Mouse (Mus musculus) macrophage (primary cell): ENCODE measurements around the gene Myo9b. TPM values are rescaled to one million over a fixed set of nuclear protein-coding genes. Genes with fewer than 3 reads are reported as not detected.

ENCODE experiments used
- H3K27ac ChIP-seq: fragments of 350-480 bp; formaldehyde crosslinking; 2 replicates; pipeline ENCODE4 v1.9.0; 2021
- H3K36me3 ChIP-seq: fragments of 350-480 bp; formaldehyde crosslinking; 2 replicates; pipeline ENCODE4 v1.9.0; 2021; ENCODE audit errors: inconsistent target
- H3K4me3 ChIP-seq: fragments of 350-480 bp; formaldehyde crosslinking; 2 replicates; pipeline ENCODE4 v1.9.0; 2021; ENCODE audit errors: inconsistent target
- H3K79me2 ChIP-seq: fragments of 350-480 bp; formaldehyde crosslinking; 2 replicates; pipeline ENCODE4 v1.9.0; 2021; ENCODE audit errors: inconsistent target
- WGBS: methylation state at CpG from one replicate; pipeline ENCODE4 v1.1.7; 2026; ENCODE audit warnings: inconsistent platforms; ENCODE audit not compliant: missing documents; 5-methylcytosine and 5-hydroxymethylcytosine counted together
- polyA plus RNA-seq: library from polyadenylated mRNA; stranded (reverse); fragments of 250-400 nt; gene quantifications from 3 replicates; pipeline ENCODE4 v1.2.4, GENCODE M21; 2018; ENCODE audit warnings: inconsistent platforms

Gene Myo9b
- polyA plus RNA-seq, 1 experiment from 2014 or later, result 105 TPM

DNA sequence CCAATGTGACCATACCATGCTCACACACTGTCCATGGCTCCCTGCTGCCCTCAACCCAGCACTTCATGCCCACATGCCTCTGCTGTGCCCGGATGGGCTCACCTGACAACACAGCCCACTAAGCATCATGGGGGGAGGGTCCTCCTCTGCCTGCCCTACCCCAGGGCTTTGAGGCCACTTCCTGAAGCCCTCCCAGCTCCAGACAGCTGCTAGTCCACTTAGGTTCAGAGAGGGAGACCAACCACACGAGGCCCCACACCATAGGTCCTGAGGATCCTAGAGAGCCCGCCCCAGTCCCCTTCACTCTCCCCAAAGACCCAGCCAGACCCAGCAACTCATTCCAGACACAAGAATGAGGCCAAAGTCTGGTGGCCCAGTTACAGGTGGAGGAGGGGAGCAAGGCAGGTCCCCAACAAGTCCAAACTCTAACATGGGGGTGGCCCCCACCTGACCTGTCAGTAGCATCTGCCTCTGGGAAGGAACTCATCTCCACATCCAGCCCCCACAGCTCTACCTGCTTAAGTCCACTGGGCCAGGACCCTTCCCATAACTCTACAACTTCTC, 107.1 kb downstream of the Myo9b start:
- H3K4me3 ChIP-seq, result no peak overlapping the region
- H3K27ac ChIP-seq, result no peak overlapping the region
- no peaks in the 10 kb centered on the region for H3K79me2 ChIP-seq
- H3K36me3 ChIP-seq, result no peaks in the 10 kb centered on the region
- WGBS, result 94% methylated on average over 3 of the region's 3 CpGs

DNA sequence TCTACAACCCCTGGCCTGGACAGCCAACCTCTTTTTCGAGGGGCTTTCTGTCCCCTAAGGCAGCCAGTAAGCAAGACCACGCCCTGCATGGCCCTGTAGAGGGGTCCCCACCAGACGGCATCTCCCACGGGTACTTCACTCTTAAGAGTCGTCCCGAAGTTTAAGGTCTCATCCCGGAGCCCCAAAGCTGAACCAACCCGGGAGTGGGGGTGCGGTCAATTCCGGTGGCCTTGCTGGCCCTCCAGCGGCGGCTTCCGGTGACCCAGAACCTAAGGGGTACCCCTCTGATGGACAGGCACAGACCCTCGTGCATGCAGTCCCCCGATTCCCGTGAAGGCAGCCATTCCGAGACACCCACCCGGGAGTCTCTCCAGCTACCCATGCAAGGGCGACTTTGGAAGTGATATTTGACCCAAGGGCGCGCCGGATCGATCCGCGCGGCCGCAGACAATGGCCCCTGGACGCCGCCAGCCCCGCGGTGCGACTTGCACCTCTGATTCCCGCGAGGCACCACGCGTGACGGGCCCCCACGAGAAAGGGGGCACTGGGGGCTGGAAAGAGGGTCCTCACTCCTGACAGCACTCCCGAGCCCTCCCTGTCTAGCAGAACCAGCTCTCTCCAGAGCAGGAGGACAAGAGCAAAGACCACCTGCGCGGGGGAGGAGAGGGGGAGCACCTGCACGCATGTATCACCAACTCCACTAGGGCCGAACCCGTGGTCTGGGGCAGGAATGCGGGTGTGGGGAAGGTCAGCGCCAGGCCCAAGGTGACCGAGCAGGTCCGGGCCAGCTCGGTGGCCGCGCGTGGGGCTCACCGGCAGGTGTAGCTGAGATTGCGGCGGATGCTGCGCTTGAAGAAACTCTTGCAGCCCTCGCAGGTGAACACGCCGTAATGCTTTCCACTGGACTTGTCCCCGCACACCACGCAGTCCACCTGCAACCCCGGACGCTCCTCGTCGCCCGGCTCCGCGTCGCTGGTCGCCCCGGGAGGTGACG, 108.0 kb downstream of the Myo9b start:
- Histone ChIP-seq H3K36me3 (no peaks in the 10 kb centered on the region), H3K4me3 (peak overlapping the region; percentile 12; the same call in 1 of the 2 replicates), H3K27ac (no peak overlapping the region), H3K79me2 (no peaks in the 10 kb centered on the region)
- 19% methylated on average over 69 of the region's 72 CpGs for WGBS

GRCm38 (mm10) chr8:71381421-71381970, 109.0 kb downstream of the Myo9b start, which contains the start of gene Nr2f6:
Gene Nr2f6, minus strand, starts transcription at chr8:71381960.
- H3K27ac ChIP-seq, result no peak within 1 kb of the TSS
- no peaks in the 10 kb centered on the region for H3K79me2 ChIP-seq
- under 1% methylated on average over 52 of the region's 89 CpGs for WGBS
- H3K36me3 ChIP-seq, result no peaks in the 10 kb centered on the region
- peak within 1 kb of the TSS; percentile 35 for H3K4me3 ChIP-seq

DNA sequence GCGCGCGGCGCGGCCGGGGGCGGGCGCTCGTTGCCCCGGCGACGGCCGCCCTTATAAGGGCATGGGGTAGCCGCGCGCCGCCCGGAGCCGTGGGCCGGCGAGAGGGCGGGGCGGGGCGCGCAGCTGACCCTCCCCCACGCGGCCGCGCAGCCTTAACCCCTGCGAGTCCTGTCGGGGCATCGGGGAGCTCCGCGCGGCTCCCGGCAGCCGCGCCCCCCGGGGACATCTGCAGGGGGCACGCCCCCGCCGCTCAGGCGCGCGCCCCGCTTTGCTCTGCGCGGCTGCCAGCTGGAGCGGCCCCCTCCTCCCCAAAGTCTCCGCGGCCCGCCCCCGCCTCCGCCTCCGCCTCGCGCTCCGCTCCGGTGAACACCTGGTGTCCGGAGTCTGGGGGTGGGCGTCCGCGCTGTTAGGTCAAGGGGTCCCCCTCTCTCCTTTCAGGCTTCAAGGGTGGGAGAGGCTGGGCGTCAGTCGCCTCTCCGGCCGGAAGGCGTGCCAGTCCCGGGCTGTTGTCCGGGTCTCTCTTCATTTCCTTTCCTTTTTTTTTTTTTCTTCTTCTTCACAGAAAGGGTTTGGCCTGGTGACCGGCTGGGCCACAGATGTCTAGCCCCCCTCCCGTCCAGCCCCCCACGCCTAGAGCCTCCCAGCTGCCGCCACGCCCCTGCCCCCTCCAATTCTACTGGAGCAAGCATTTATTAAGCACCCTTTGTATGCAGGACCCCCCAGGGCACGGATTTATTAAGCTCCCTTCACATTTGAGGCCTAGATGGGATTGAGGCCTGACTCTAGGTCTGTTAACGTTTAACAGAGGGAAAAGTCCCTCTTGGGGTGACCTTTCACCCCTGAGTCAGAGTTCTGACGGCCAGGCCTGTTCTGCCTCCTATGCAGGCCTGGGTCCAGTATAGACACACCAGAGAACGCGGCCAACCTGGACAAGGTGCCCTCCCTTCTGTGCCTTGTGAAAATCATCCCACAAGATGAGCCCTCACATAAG, 109.8 kb downstream of the Myo9b start:
- Histone ChIP-seq H3K36me3 (no peaks in the 10 kb centered on the region), H3K4me3 (peak overlapping the region; percentile 35), H3K27ac (no peak overlapping the region), H3K79me2 (no peaks in the 10 kb centered on the region)
- WGBS, result 8% methylated on average over 54 of the region's 80 CpGs

- Histone ChIP-seq H3K4me3 (no peak overlapping the region), H3K79me2 (no peaks in the 10 kb centered on the region), H3K27ac (no peak overlapping the region), H3K36me3 (no peaks in the 10 kb centered on the region)
- WGBS, result 94% methylated on average over 10 of the region's 12 CpGs
These were observed 110.9 kb downstream of the Myo9b start for GRCm38 (mm10) chr8:71383396-71383795.

DNA sequence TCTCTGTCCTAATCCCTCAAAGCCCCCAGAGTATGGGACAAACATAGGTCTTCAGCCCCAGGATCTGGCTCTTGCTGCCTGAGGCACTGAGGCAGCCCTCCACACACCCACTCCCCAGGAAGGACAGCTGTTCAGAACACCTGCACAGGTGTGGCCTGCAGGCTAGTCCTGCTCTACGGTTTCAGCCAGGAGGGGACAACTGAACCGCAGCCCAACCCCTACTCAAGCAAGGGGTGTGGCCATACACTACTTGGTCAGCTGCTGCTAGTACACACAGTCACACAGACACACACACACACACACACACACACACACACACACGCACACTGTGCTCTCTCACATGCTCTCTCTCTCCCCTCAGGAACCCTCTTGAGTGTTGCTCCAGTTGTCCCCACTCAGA, 111.3 kb downstream of the Myo9b start:
- H3K4me3 ChIP-seq, result no peak overlapping the region
- H3K36me3 ChIP-seq, result no peaks in the 10 kb centered on the region
- H3K27ac ChIP-seq, result no peak overlapping the region
- 84% methylated on average over 3 of the region's 3 CpGs for WGBS
- H3K79me2 ChIP-seq, result no peaks in the 10 kb centered on the region

DNA sequence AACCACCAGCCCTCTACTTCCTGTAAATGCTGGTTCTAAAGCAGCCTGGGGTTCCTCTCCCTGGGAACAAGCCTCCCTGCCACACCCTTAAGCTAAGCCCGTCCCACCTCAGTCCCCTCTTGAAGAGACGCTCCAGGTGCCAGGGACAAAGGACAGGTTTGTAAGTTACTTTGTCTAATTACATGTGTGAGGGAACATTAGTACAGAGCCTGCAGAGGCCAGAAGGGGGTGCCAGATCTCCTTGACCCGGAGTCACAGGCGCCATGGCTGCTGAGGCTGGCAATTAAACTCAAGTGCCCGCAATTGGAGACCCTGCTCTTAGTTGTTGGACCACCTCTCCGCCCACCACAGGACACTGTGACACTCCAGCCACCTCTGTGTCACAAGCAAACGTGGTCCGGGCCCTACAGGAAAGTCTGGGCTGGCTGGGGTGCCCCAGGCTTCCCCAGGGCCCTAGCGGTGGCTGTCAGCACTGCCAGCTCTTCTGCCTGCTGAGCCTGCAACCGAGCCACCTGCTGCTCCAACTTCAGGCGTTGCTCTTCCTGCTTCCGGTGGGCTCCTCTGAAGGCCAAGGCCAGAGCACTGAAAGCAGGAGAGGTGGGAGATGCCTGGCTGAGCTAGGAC, 112.8 kb downstream of the Myo9b start:
- Histone ChIP-seq H3K4me3 (no peak overlapping the region), H3K27ac (no peak overlapping the region), H3K79me2 (no peaks in the 10 kb centered on the region), H3K36me3 (no peaks in the 10 kb centered on the region)
- WGBS, result 91% methylated on average over 12 of the region's 12 CpGs

DNA sequence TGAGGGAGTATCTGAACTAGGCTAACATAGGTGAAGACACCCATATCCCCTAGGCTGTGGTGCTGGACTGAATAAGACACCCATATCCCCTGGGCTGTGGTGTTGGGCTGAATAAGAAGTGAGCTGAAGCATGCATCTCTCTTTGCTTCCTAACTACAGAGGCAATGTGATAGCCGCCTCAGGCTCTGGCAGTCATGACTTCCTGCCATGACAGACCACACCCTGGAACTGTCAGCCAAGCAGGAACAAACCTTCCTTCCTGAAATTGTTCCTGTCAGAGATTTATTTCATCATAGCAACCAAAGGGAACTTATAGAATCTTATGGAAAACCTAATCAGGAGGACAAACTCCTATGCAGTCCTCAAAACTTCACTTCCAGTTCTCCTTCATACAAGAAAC, 115.8 kb downstream of the Myo9b start:
- 19% methylated on average over 1 of the region's 1 CpGs for WGBS
- Histone ChIP-seq H3K4me3 (no peak overlapping the region), H3K36me3 (no peaks in the 10 kb centered on the region), H3K27ac (peak overlapping the region; percentile 56), H3K79me2 (no peaks in the 10 kb centered on the region)

- Histone ChIP-seq H3K27ac (no peak overlapping the region), H3K79me2 (no peaks in the 10 kb centered on the region), H3K36me3 (no peaks in the 10 kb centered on the region), H3K4me3 (no peak overlapping the region)
- WGBS, result 96% methylated on average over 2 of the region's 2 CpGs
These were observed 119.2 kb downstream of the Myo9b start for GRCm38 (mm10) chr8:71391696-71392095.

DNA sequence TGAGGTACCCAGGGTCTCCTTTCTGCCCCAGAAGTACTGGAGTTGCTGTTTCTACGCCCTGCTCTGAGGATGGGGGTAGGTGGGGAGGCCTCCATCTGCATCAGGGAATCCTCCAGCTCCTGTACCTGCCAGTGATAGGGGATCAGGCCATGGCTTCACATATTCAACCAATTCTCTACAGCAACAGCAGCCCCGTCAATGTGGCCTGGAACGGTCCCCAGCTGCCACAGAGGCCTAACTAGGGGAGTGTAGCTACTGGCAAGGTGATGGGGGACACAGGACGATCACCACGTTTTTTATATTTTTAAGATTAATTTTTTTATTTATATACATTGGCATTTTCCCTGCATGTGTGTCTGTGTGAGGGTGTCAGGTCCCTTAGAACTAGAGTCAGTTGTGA, 119.9 kb downstream of the Myo9b start:
- WGBS, result 89% methylated on average over 5 of the region's 5 CpGs
- peaks cover 7% of the 10 kb centered on the region for H3K79me2 ChIP-seq
- H3K4me3 ChIP-seq, result no peak overlapping the region
- no peaks in the 10 kb centered on the region for H3K36me3 ChIP-seq
- no peak overlapping the region for H3K27ac ChIP-seq

DNA sequence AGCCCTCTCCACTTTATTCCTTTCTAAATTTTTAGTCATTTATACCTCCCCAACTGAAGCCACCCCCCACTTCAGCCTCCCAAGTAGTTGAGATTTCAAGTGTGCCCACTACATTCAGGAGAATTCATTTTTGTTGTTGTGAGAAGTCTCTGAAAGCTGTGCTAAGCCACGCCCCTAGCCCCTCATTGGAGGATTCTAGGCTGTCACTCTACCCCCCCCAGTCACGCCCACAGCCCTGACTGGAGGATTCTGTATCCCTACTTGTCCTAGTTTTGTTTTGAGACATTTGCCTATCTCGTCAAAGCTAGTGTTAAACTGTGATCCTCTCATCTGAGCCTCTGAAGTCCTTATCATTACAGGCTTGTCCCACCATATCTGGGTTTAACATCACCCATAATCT, 120.4 kb downstream of the Myo9b start:
- 67% methylated on average over 3 of the region's 3 CpGs for WGBS
- H3K4me3 ChIP-seq, result no peak overlapping the region
- H3K36me3 ChIP-seq, result no peaks in the 10 kb centered on the region
- H3K27ac ChIP-seq, result no peak overlapping the region
- H3K79me2 ChIP-seq, result peaks cover 12% of the 10 kb centered on the region

- Histone ChIP-seq H3K36me3 (peaks cover 7% of the 10 kb centered on the region; the same call in 1 of the 2 replicates), H3K27ac (no peak overlapping the region), H3K79me2 (peaks cover 13% of the 10 kb centered on the region), H3K4me3 (no peak overlapping the region)
- WGBS, result 91% methylated on average over 7 of the region's 7 CpGs
These were observed 122.0 kb downstream of the Myo9b start for GRCm38 (mm10) chr8:71394481-71394880.

GRCm38 (mm10) chr8:71395071-71395470, 122.6 kb downstream of the Myo9b start:
- 87% methylated on average over 9 of the region's 10 CpGs for whole genome bisulfite sequencing

More at GRCm38 (mm10) chr8:71395071-71395470, 122.6 kb downstream of the Myo9b start:
- Histone ChIP-seq H3K36me3 (peaks cover 11% of the 10 kb centered on the region; the same call in 1 of the 2 replicates), H3K4me3 (no peak overlapping the region), H3K79me2 (peaks cover 13% of the 10 kb centered on the region), H3K27ac (no peak overlapping the region)
